Mouse (Mus musculus) stomach, postnatal 0 days (tissue): Measurements from ENCODE around the gene Gas6. TPM values are rescaled to one million over a fixed set of nuclear protein-coding genes. Genes with fewer than 3 reads are reported as not detected.

Experiments used
- ATAC-seq: fragments of 200-750 bp; cut with Nextera tagmentation; 2 replicates; pipeline ENCODE4 v1.8.0; 2017; ENCODE audit not compliant: low FRiP score, low TSS enrichment
- DNase-seq: peaks from one replicate; pipeline ENCODE4 v3.0.0-alpha.2; 2016; ENCODE audit warnings: low spot score
- H3K27ac ChIP-seq: fragments of 300-500 bp; sonication (generic); replicated peaks from 2 replicates; pipeline ENCODE4 v1.5.1; 2014; ENCODE audit warnings: mild to moderate bottlenecking, control low read depth
- H3K27me3 ChIP-seq: fragments of 300-500 bp; sonication (generic); 2 replicates; pipeline ENCODE4 v1.6.1; 2014; ENCODE audit warnings: low read length; ENCODE audit not compliant: control insufficient read depth, insufficient read depth
- H3K36me3 ChIP-seq: fragments of 300-500 bp; sonication (generic); 2 replicates; pipeline ENCODE4 v1.6.1; 2014; ENCODE audit warnings: low read length, mixed read lengths; ENCODE audit not compliant: control insufficient read depth, insufficient read depth
- H3K4me1 ChIP-seq: fragments of 300-500 bp; sonication (generic); replicated peaks from 2 replicates; pipeline ENCODE4 v1.6.1; 2014; ENCODE audit warnings: antibody characterized with exemption; ENCODE audit not compliant: control insufficient read depth, insufficient read depth
- H3K4me2 ChIP-seq: fragments of 300-500 bp; sonication (generic); replicated peaks from 2 replicates; pipeline ENCODE4 v1.6.1; 2014; ENCODE audit warnings: low read depth, mild to moderate bottlenecking, control low read depth, moderate library complexity
- H3K4me3 ChIP-seq: fragments of 300-500 bp; sonication (generic); 2 replicates; pipeline ENCODE4 v1.5.1; 2014; ENCODE audit warnings: low read depth, low read length, control low read depth
- H3K9ac ChIP-seq: fragments of 300-500 bp; sonication (generic); 2 replicates; pipeline ENCODE4 v1.6.1; 2014; ENCODE audit warnings: mild to moderate bottlenecking, low read length, control low read depth, mixed read lengths
- H3K9me3 ChIP-seq: fragments of 300-500 bp; sonication (generic); 2 replicates; pipeline ENCODE4 v1.6.1; 2016; ENCODE audit warnings: low read length; ENCODE audit not compliant: control insufficient read depth
- CTCF ChIP-seq: IDR thresholded peaks from 2 replicates; pipeline ENCODE4 v1.5.1; 2016; ENCODE audit warnings: antibody characterized with exemption, low read depth, mild to moderate bottlenecking, moderate library complexity
- EP300 ChIP-seq: optimal IDR thresholded peaks from 2 replicates; pipeline ENCODE3; 2016; ENCODE audit warnings: antibody characterized with exemption
- WGBS: fragments of 180-500 bp; shearing (Covaris S2); extraction: QIAGEN DNeasy Blood & Tissue Kit; methylation state at CpG from one replicate; pipeline ENCODE4 v1.1.7; 2014; 5-methylcytosine and 5-hydroxymethylcytosine counted together
- polyA plus RNA-seq: library from polyadenylated mRNA; unstranded; fragments of >200 nt; fragmentation: Nextera tagmentation; extraction: Ambion mirVana; gene quantifications from 2 replicates; pipeline ENCODE4 v1.2.1, GENCODE M21; 2015

The Gas6 gene
- polyA plus RNA-seq, 1 experiment from 2014 or later = 197 TPM

DNA sequence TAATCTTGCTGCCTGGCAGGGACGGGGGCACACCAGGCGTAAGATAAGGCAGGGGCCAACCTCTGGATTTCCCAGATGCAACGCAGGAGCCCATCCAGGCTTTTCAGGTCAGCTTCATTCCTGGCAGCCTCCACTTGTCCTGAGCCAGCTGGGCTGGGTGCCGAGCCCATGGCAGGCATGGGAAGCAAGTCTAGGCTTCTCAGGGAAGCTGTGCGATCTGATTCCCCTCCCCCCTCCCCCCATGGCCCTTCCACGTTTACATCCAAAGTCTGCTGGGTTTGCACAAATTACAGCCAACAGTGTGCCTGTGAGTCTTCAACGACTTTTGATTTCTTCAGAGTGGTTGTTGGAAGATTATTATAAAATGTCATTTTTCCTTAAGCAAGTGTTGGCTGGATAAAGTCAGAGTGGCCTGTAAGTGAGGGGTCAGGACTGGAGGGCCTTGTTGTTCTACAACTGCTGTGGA, 13.2 kb downstream of the Gas6 start:
- TF ChIP-seq CTCF (no peak), EP300 (no peak)
- no peak overlapping the region for H3K4me2 ChIP-seq
- DNase-seq (no peak), ATAC-seq (peak; percentile 18; the same call in 1 of the 2 replicates)
- WGBS = 55% methylated on average over 7 of the region's 7 CpGs
- no peaks in the 10 kb centered on the region for H3K27me3 ChIP-seq
- H3K4me1 ChIP-seq = no peaks in the 10 kb centered on the region
- no peak overlapping the region for H3K4me3 ChIP-seq
- no peak overlapping the region for H3K9ac ChIP-seq
- no peaks in the 10 kb centered on the region for H3K9me3 ChIP-seq
- H3K36me3 ChIP-seq = peaks cover 32% of the 10 kb centered on the region
- no peak overlapping the region for H3K27ac ChIP-seq

DNA sequence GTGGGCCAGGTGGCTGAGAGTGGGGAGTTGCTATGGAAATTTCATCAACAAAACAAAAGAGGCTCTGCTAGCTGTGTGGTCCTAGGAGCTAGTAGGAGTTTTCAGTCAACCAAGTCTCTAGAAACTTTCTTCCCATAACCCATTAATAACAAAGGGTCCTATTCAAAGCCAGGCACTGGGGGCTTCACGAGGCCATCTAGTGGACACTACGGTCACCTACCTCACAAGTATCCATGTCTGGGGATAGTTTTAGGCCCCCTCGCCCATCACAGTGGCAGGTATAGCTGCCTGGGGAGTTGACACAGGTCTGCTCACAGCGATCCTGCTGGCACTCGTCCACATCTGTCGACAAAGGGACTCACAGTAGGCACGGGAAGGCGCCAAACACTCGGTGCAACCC, 18.4 kb downstream of the Gas6 start:
- ATAC-seq (no peak), DNase-seq (no peak)
- Histone ChIP-seq H3K36me3 (peaks cover 31% of the 10 kb centered on the region), H3K4me3 (no peak overlapping the region), H3K27ac (no peak overlapping the region), H3K27me3 (no peaks in the 10 kb centered on the region), H3K4me1 (no peaks in the 10 kb centered on the region), H3K9ac (no peak overlapping the region), H3K9me3 (no peaks in the 10 kb centered on the region), H3K4me2 (no peak overlapping the region)
- TF ChIP-seq EP300 = no peak
- peak; percentile 53 for TF ChIP-seq CTCF
- 56% methylated on average over 9 of the region's 9 CpGs for WGBS

DNA sequence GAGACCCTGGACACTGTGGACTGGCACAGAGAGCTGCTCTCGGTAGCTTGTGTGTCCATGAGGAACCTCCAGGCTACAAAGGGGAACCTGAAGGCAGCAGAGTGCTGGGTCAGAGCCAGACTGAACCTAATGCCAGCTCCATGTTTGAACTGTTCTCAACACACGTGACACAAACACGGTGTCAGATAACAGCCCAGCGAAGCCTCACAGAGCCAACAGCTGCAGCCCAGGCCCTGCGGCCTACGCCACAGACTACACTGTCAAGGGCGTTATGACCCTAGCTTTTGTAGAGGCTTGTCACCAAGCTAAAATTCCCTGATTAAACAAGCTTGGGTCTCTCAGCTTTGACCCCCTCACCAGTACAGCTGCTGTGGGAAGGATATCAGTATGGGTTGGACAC, 22.0 kb downstream of the Gas6 start:
- Histone ChIP-seq H3K4me2 (no peak overlapping the region), H3K4me1 (no peaks in the 10 kb centered on the region), H3K27ac (no peak overlapping the region), H3K27me3 (no peaks in the 10 kb centered on the region), H3K36me3 (peaks cover 41% of the 10 kb centered on the region), H3K9ac (no peak overlapping the region), H3K4me3 (no peak overlapping the region), H3K9me3 (no peaks in the 10 kb centered on the region)
- TF ChIP-seq CTCF (no peak), EP300 (no peak)
- DNase-seq = peak; percentile 76
- 43% methylated on average over 7 of the region's 7 CpGs for WGBS
- peak; percentile 83 for ATAC-seq

DNA sequence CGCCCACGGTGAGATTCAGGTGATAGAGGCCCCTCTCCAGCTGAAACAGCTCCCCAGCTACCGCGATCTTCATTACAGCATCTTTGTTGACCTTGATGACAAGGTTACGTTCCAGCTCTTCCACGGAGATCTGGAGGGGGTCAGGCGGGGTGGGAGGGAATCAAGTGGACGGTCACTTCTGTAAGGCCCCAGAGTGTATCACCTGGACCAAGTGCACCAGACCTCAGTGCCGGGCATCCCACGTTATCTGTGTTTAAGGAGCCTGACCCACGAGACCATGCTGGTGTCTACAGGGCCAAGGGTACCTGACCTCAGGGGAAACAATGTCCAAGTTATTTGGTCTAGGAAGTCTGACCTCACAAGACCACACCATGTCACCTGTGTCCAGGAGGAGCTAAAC, 22.8 kb downstream of the Gas6 start:
- DNase-seq (no peak), ATAC-seq (no peak)
- no peaks in the 10 kb centered on the region for H3K9me3 ChIP-seq
- H3K27me3 ChIP-seq = no peaks in the 10 kb centered on the region
- no peak overlapping the region for H3K27ac ChIP-seq
- TF ChIP-seq CTCF (no peak), EP300 (no peak)
- H3K4me3 ChIP-seq = no peak overlapping the region
- no peak overlapping the region for H3K4me2 ChIP-seq
- H3K36me3 ChIP-seq = peaks cover 39% of the 10 kb centered on the region
- H3K4me1 ChIP-seq = no peaks in the 10 kb centered on the region
- WGBS = 74% methylated on average over 11 of the region's 11 CpGs
- no peak overlapping the region for H3K9ac ChIP-seq

GRCm38 (mm10) chr8:13468737-13469136, 25.6 kb downstream of the Gas6 start:
- no peak overlapping the region for H3K4me3 ChIP-seq
- H3K36me3 ChIP-seq = peaks cover 38% of the 10 kb centered on the region
- H3K4me2 ChIP-seq = no peak overlapping the region
- H3K27me3 ChIP-seq = no peaks in the 10 kb centered on the region
- no peak overlapping the region for H3K9ac ChIP-seq
- no peaks in the 10 kb centered on the region for H3K4me1 ChIP-seq
- no peak overlapping the region for H3K27ac ChIP-seq
- ATAC-seq = no peak
- no peak for DNase-seq
- 73% methylated on average over 9 of the region's 9 CpGs for WGBS
- no peak for TF ChIP-seq EP300
- TF ChIP-seq CTCF = no peak
- no peaks in the 10 kb centered on the region for H3K9me3 ChIP-seq

- Histone ChIP-seq H3K4me1 (no peaks in the 10 kb centered on the region), H3K4me2 (no peak overlapping the region), H3K4me3 (no peak overlapping the region), H3K9ac (no peak overlapping the region), H3K27ac (no peak overlapping the region), H3K27me3 (no peaks in the 10 kb centered on the region), H3K9me3 (no peaks in the 10 kb centered on the region), H3K36me3 (peaks cover 34% of the 10 kb centered on the region)
- ATAC-seq (no peak), DNase-seq (no peak)
- TF ChIP-seq CTCF = peak; percentile 63
- no peak for TF ChIP-seq EP300
- 62% methylated on average over 5 of the region's 5 CpGs for WGBS
These were observed 27.3 kb downstream of the Gas6 start for GRCm38 (mm10) chr8:13466989-13467388.
